Mouse (Mus musculus) C2C12 (cell line): ENCODE data around the gene Vwa3b. TPM values are rescaled to one million over a fixed set of nuclear protein-coding genes. Genes with fewer than 3 reads are reported as not detected.

Experiments used
- H3K27me3 ChIP-seq: one replicate; pipeline ENCODE4 v1.6.1; 2011; ENCODE audit not compliant: control insufficient read depth, insufficient read depth, insufficient read length
- H3K36me3 ChIP-seq: one replicate; pipeline ENCODE4 v1.6.1; 2011; ENCODE audit not compliant: control insufficient read depth, insufficient read depth
- H3K4me3 ChIP-seq: one replicate; pipeline ENCODE4 v1.5.1; 2011; ENCODE audit warnings: mild to moderate bottlenecking, control low read depth; ENCODE audit not compliant: poor library complexity, insufficient read depth, severe bottlenecking
- H3K79me2 ChIP-seq: one replicate; pipeline ENCODE4 v1.6.1; 2011; ENCODE audit not compliant: control insufficient read depth, insufficient read depth
- H3K79me3 ChIP-seq: one replicate; pipeline ENCODE4 v1.6.1; 2011; ENCODE audit warnings: low read depth, control low read depth
- H3ac ChIP-seq: one replicate; pipeline ENCODE3; 2011; ENCODE audit warnings: low read depth; ENCODE audit not compliant: control insufficient read depth, insufficient read length
- CEBPB ChIP-seq: IDR thresholded peaks from one replicate; pipeline ENCODE4 v1.6.1; 2011; ENCODE audit warnings: low read depth, mild to moderate bottlenecking, control low read depth, moderate library complexity
- CTCF ChIP-seq: IDR thresholded peaks from one replicate; pipeline ENCODE4 v1.5.1; 2011; ENCODE audit not compliant: control insufficient read depth, insufficient read depth, insufficient read length
- FOSL1 ChIP-seq: IDR thresholded peaks from one replicate; pipeline ENCODE4 v1.8.0; 2011; ENCODE audit warnings: mild to moderate bottlenecking, low read length; ENCODE audit not compliant: poor library complexity, insufficient read depth, severe bottlenecking
- MAX ChIP-seq: IDR thresholded peaks from one replicate; pipeline ENCODE4 v1.6.1; 2011; ENCODE audit warnings: mild to moderate bottlenecking, control low read depth
- MYOD1 ChIP-seq: IDR thresholded peaks from one replicate; pipeline ENCODE4 v1.6.1; 2011; ENCODE audit warnings: low read depth; ENCODE audit not compliant: control insufficient read depth, insufficient read length
- MYOG ChIP-seq: IDR thresholded peaks from one replicate; pipeline ENCODE4 v1.6.1; 2011; ENCODE audit not compliant: control insufficient read depth, insufficient read length; ENCODE audit errors: extremely low read depth
- USF1 ChIP-seq: IDR thresholded peaks from one replicate; pipeline ENCODE4 v1.6.1; 2011; ENCODE audit warnings: low read depth, mild to moderate bottlenecking, control low read depth, moderate library complexity
- polyA plus RNA-seq: library from polyadenylated mRNA; unstranded; fragments of >200 nt; fragmentation: generic; extraction: Trizol; gene quantifications from one replicate; pipeline ENCODE4 v1.2.1, GENCODE M21; 2012; ENCODE audit warnings: missing spikeins

The Vwa3b gene
- polyA plus RNA-seq, 1 experiment = not detected

DNA sequence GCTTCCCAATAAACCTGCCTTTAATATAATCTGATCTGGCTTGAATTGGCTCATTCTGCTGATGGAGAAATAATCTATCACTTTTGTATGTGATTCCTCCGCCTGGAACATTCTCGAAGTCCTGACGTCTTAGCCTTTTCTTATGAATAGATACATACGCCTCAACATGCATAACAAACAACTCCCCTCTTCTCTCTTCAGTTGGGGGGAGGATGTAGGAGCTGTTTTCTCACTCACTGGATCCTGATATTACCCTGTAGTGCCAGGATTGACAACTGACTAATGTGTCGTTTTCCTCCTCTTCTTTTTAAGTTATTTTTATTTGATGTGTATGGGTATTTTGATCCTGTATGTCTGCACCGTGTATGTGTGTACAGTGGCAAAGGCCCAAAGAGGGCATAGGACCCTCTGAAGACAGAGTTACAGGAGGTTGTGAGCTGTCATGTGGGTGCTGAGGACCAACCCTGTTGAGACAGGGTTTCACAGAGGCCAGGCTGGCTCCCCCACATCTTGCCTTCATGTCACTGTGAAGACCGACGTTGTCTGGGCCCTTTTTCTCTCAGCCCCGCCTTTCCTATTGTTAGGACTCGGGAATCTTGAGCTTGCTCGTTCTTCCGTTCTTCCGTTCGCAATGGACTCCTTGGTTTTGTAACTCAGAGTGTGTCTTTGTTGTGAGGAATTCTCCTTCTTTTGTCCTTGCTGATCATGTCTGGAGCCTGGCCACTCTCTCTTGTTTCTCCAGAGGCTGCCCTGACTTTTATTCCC lies 39.8 kb upstream of the Vwa3b start:
- Histone ChIP-seq H3ac (no peak overlapping the region), H3K27me3 (peaks cover 6% of the 10 kb centered on the region), H3K79me3 (no peaks in the 10 kb centered on the region), H3K4me3 (no peak overlapping the region), H3K36me3 (no peaks in the 10 kb centered on the region), H3K79me2 (no peaks in the 10 kb centered on the region)
- TF ChIP-seq FOSL1 (no peak), CEBPB (no peak), MYOD1 (no peak), CTCF (no peak), USF1 (no peak), MAX (no peak), MYOG (no peak)

- no peak for TF ChIP-seq MAX
- TF ChIP-seq MYOG = no peak
- no peak for TF ChIP-seq FOSL1
- H3K36me3 ChIP-seq = no peaks in the 10 kb centered on the region
- H3K79me3 ChIP-seq = no peaks in the 10 kb centered on the region
- no peak overlapping the region for H3ac ChIP-seq
- H3K4me3 ChIP-seq = no peak overlapping the region
- peaks cover 6% of the 10 kb centered on the region for H3K27me3 ChIP-seq
- H3K79me2 ChIP-seq = no peaks in the 10 kb centered on the region
Measured at GRCm38 (mm10) chr1:36987172-36988148, 38.9 kb upstream of the Vwa3b start.

DNA sequence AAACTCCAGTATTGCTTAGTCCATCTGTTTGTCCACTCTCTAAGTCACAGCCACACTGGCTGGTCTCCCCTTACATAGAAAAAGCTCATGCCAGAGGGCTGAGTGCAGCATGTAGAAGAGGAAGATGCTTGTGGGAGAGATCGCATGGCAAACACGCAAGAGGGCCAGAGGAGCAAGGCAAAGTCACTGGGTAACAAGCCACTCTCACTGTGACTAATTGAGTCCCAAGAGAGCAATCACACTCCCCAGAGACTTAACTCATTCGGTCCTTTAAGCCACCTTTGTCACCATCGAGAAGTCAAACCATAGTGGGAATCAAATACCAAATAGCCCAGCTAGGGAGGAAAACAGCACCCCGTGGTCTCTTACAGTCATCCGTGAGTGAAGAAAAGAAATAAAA lies 38.2 kb upstream of the Vwa3b start:
- Histone ChIP-seq H3K79me3 (no peaks in the 10 kb centered on the region), H3K36me3 (no peaks in the 10 kb centered on the region), H3K27me3 (peaks cover 6% of the 10 kb centered on the region), H3ac (no peak overlapping the region), H3K4me3 (no peak overlapping the region), H3K79me2 (no peaks in the 10 kb centered on the region)
- no peak for TF ChIP-seq MAX
- no peak for TF ChIP-seq CTCF
- TF ChIP-seq MYOG = no peak
- TF ChIP-seq MYOD1 = no peak
- no peak for TF ChIP-seq CEBPB
- no peak for TF ChIP-seq FOSL1
- TF ChIP-seq USF1 = no peak

DNA sequence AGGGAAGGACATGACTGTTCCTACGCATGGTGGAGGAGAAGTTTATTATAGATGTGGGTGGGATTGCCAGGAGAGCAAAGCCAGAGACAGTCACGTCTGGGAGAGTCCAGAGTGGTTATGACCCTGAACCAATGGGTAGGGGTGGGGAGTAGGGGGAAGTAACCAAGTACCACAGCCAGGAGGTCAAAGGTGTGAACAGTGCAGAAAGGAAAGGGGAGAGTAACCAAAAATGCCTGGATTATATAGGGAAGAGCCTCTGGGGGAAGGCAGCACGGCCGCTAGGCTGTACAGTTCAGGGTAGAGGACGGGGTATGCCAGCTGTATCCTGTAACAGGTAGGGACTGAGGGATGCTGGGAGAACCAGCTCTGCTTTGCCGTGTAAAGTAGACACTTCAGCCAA lies 37.8 kb upstream of the Vwa3b start:
- Histone ChIP-seq H3K36me3 (no peaks in the 10 kb centered on the region), H3K79me2 (no peaks in the 10 kb centered on the region), H3K4me3 (no peak overlapping the region), H3K27me3 (peaks cover 6% of the 10 kb centered on the region), H3ac (no peak overlapping the region), H3K79me3 (no peaks in the 10 kb centered on the region)
- TF ChIP-seq CTCF (no peak), MYOD1 (no peak), MYOG (no peak), FOSL1 (no peak), MAX (no peak), CEBPB (no peak), USF1 (no peak)

DNA sequence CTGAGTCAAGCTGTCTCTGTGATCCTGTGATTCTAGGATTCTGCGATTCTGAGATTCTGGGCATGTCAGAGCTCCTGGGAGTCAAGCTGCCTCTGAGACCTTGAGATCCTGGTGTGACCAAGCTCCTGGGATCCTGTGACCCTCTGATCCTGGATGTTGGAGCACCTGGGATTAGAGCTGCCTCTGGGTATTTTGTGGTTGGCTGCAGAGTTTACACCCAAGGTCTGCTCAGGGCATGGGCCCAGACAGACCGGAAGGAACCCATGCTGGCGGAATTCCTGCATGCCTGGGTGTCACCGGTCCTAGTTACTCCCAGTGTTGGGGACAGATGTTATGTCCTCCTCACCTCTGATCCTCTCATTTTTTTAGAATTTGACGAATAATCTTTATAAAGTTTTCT lies 32.1 kb upstream of the Vwa3b start:
- Histone ChIP-seq H3ac (no peak overlapping the region), H3K4me3 (no peak overlapping the region), H3K36me3 (no peaks in the 10 kb centered on the region), H3K79me3 (no peaks in the 10 kb centered on the region), H3K27me3 (no peaks in the 10 kb centered on the region), H3K79me2 (no peaks in the 10 kb centered on the region)
- no peak for TF ChIP-seq MYOG
- TF ChIP-seq CTCF = no peak
- TF ChIP-seq USF1 = no peak
- no peak for TF ChIP-seq MYOD1
- no peak for TF ChIP-seq MAX
- no peak for TF ChIP-seq CEBPB
- no peak for TF ChIP-seq FOSL1

DNA sequence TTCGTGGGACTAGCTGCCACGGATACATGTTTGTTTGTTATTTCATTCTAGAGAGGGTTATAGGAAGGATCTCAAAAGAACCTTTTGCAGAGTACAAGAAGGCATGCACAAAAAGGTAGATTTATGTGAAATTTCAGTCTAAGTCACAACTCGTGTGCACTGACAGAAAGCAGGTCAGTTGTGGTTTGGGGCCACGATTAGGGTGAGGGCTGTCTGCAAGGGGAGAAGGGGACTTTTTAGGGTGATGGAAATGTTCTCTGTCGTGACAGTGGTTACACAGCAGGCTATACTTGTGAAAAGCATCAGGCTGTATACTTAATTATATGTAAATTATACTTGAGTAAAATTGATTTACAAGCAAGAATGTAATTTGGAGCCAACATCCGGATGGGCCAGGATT lies 30.6 kb upstream of the Vwa3b start:
- Histone ChIP-seq H3K36me3 (no peaks in the 10 kb centered on the region), H3K79me3 (no peaks in the 10 kb centered on the region), H3K27me3 (no peaks in the 10 kb centered on the region), H3ac (no peak overlapping the region), H3K79me2 (no peaks in the 10 kb centered on the region), H3K4me3 (no peak overlapping the region)
- TF ChIP-seq FOSL1 = no peak
- TF ChIP-seq USF1 = no peak
- no peak for TF ChIP-seq MYOG
- TF ChIP-seq MYOD1 = no peak
- no peak for TF ChIP-seq CTCF
- no peak for TF ChIP-seq MAX
- TF ChIP-seq CEBPB = no peak
